Mouse (Mus musculus) forebrain, embryonic 16.5 days (tissue): ENCODE results near the gene Spop. TPM values are rescaled to one million over a fixed set of nuclear protein-coding genes. Genes with fewer than 3 reads are reported as not detected.

Source experiments
- ATAC-seq: fragments of 200-750 bp; cut with Nextera tagmentation; 2 replicates; pipeline ENCODE4 v1.8.0; 2017; ENCODE audit warnings: mild to moderate bottlenecking, moderate library complexity
- H3K27ac ChIP-seq: fragments of 300-500 bp; sonication (generic); 2 replicates; pipeline ENCODE4 v1.5.1; 2014; ENCODE audit warnings: low read length, control low read depth
- H3K27me3 ChIP-seq: fragments of 300-500 bp; sonication (generic); replicated peaks from 2 replicates; pipeline ENCODE4 v1.6.1; 2014; ENCODE audit warnings: low read length; ENCODE audit not compliant: control insufficient read depth, insufficient read depth
- H3K36me3 ChIP-seq: fragments of 300-500 bp; sonication (generic); 2 replicates; pipeline ENCODE4 v1.6.1; 2014; ENCODE audit not compliant: control insufficient read depth, insufficient read depth
- H3K4me1 ChIP-seq: fragments of 300-500 bp; sonication (generic); replicated peaks from 2 replicates; pipeline ENCODE4 v1.6.1; 2014; ENCODE audit warnings: low read length; ENCODE audit not compliant: control insufficient read depth, insufficient read depth
- H3K4me2 ChIP-seq: fragments of 300-500 bp; sonication (generic); 2 replicates; pipeline ENCODE4 v1.6.1; 2014; ENCODE audit warnings: mild to moderate bottlenecking, low read length, control low read depth
- H3K4me3 ChIP-seq: fragments of 300-500 bp; sonication (generic); replicated peaks from 2 replicates; pipeline ENCODE4 v1.5.1; 2014; ENCODE audit warnings: mild to moderate bottlenecking, low read length, control low read depth
- H3K9ac ChIP-seq: fragments of 300-500 bp; sonication (generic); replicated peaks from 2 replicates; pipeline ENCODE4 v1.6.1; 2014; ENCODE audit warnings: low read depth, low read length, control low read depth
- H3K9me3 ChIP-seq: fragments of 300-500 bp; sonication (generic); 2 replicates; pipeline ENCODE4 v1.6.1; 2016; ENCODE audit warnings: low read length; ENCODE audit not compliant: control insufficient read depth
- WGBS: fragments of 180-500 bp; shearing (Covaris S2); extraction: QIAGEN DNeasy Blood & Tissue Kit; methylation state at CpG from one replicate; pipeline ENCODE4 v1.1.7; 2014; 5-methylcytosine and 5-hydroxymethylcytosine counted together
- polyA plus RNA-seq: library from polyadenylated mRNA; unstranded; fragments of >200 nt; fragmentation: Nextera tagmentation; extraction: Ambion mirVana; gene quantifications from 2 replicates; pipeline ENCODE4 v1.2.1, GENCODE M21; 2015

Gene Spop
- polyA plus RNA-seq, 1 experiment from 2014 or later: 265 TPM

- Histone ChIP-seq H3K27me3 (no peaks in the 10 kb centered on the region), H3K4me1 (peaks cover 8% of the 10 kb centered on the region), H3K27ac (no peak overlapping the region), H3K9ac (no peak overlapping the region), H3K9me3 (no peaks in the 10 kb centered on the region), H3K4me2 (no peak overlapping the region), H3K36me3 (no peaks in the 10 kb centered on the region), H3K4me3 (no peak overlapping the region)
- no peak for ATAC-seq
- 83% methylated on average over 10 of the region's 10 CpGs for WGBS
These were observed 4.3 kb upstream of the Spop start for GRCm38 (mm10) chr11:95409450-95410112.

- Histone ChIP-seq H3K4me2 (no peak overlapping the region), H3K27ac (peak overlapping the region; percentile 70), H3K27me3 (no peaks in the 10 kb centered on the region), H3K4me1 (peaks cover 23% of the 10 kb centered on the region), H3K36me3 (no peaks in the 10 kb centered on the region), H3K4me3 (no peak overlapping the region), H3K9ac (no peak overlapping the region), H3K9me3 (no peaks in the 10 kb centered on the region)
- WGBS: 37% methylated on average over 6 of the region's 6 CpGs
- ATAC-seq: no peak
These were observed 2.3 kb upstream of the Spop start for GRCm38 (mm10) chr11:95411453-95412013.

- no peaks in the 10 kb centered on the region for H3K36me3 ChIP-seq
- H3K4me2 ChIP-seq: no peak overlapping the region
- H3K27ac ChIP-seq: 0 out of 2 replicates have a peak overlapping the region, but pooled peaks have one; percentile 22
- no peak overlapping the region for H3K9ac ChIP-seq
- peaks cover 25% of the 10 kb centered on the region for H3K4me1 ChIP-seq
- H3K27me3 ChIP-seq: no peaks in the 10 kb centered on the region
- H3K4me3 ChIP-seq: no peak overlapping the region
- H3K9me3 ChIP-seq: no peaks in the 10 kb centered on the region
- no peak for ATAC-seq
- 71% methylated on average over 3 of the region's 3 CpGs for WGBS
These were observed 1.3 kb upstream of the Spop start for GRCm38 (mm10) chr11:95412615-95413014.

- Histone ChIP-seq H3K9ac (peak overlapping the region; percentile 75), H3K4me2 (peak overlapping the region; percentile 83), H3K4me3 (peak overlapping the region; percentile 72), H3K27me3 (no peaks in the 10 kb centered on the region), H3K27ac (peak overlapping the region; percentile 96), H3K4me1 (peaks cover 25% of the 10 kb centered on the region), H3K9me3 (no peaks in the 10 kb centered on the region), H3K36me3 (0 out of 2 replicates have a peak, but pooled peaks cover 2% of the 10 kb centered on the region)
- peak; percentile 90 for ATAC-seq
- whole genome bisulfite sequencing: 0% methylated on average over 28 of the region's 28 CpGs
These were observed 769 bp downstream of the Spop start for GRCm38 (mm10) chr11:95414536-95415161.

- Histone ChIP-seq H3K27ac (no peak overlapping the region), H3K4me2 (peak overlapping the region; percentile 83), H3K36me3 (0 out of 2 replicates have a peak, but pooled peaks cover 2% of the 10 kb centered on the region), H3K4me3 (no peak overlapping the region), H3K9me3 (no peaks in the 10 kb centered on the region), H3K9ac (no peak overlapping the region), H3K27me3 (no peaks in the 10 kb centered on the region), H3K4me1 (peaks cover 23% of the 10 kb centered on the region)
- ATAC-seq: no peak
These were observed 2.1 kb downstream of the Spop start for GRCm38 (mm10) chr11:95415931-95416330.

GRCm38 (mm10) chr11:95417341-95417740 is 3.5 kb downstream of the Spop start:
- Histone ChIP-seq H3K4me2 (no peak overlapping the region), H3K4me1 (peaks cover 16% of the 10 kb centered on the region), H3K9me3 (no peaks in the 10 kb centered on the region), H3K9ac (no peak overlapping the region), H3K27me3 (no peaks in the 10 kb centered on the region), H3K36me3 (0 out of 2 replicates have a peak, but pooled peaks cover 2% of the 10 kb centered on the region), H3K4me3 (no peak overlapping the region), H3K27ac (no peak overlapping the region)
- WGBS: 87% methylated on average over 5 of the region's 5 CpGs
- ATAC-seq: no peak

GRCm38 (mm10) chr11:95420880-95421435 is 7.1 kb downstream of the Spop start:
- Histone ChIP-seq H3K4me2 (no peak overlapping the region), H3K9me3 (no peaks in the 10 kb centered on the region), H3K9ac (no peak overlapping the region), H3K27me3 (no peaks in the 10 kb centered on the region), H3K27ac (no peak overlapping the region), H3K36me3 (0 out of 2 replicates have a peak, but pooled peaks cover 2% of the 10 kb centered on the region), H3K4me3 (no peak overlapping the region), H3K4me1 (peaks cover 6% of the 10 kb centered on the region)
- ATAC-seq: no peak
- 90% methylated on average over 2 of the region's 2 CpGs for WGBS

GRCm38 (mm10) chr11:95423505-95423904 is 9.6 kb downstream of the Spop start:
- H3K4me1 ChIP-seq: no peaks in the 10 kb centered on the region
- 0 out of 2 replicates have a peak, but pooled peaks cover 2% of the 10 kb centered on the region for H3K36me3 ChIP-seq
- H3K9me3 ChIP-seq: no peaks in the 10 kb centered on the region
- no peak for ATAC-seq
- no peak overlapping the region for H3K4me3 ChIP-seq
- H3K9ac ChIP-seq: no peak overlapping the region
- H3K4me2 ChIP-seq: no peak overlapping the region
- WGBS: 79% methylated on average over 3 of the region's 3 CpGs
- H3K27me3 ChIP-seq: no peaks in the 10 kb centered on the region
- no peak overlapping the region for H3K27ac ChIP-seq

- H3K4me3 ChIP-seq: no peak overlapping the region
- H3K27ac ChIP-seq: no peak overlapping the region
- H3K36me3 ChIP-seq: no peaks in the 10 kb centered on the region
- no peaks in the 10 kb centered on the region for H3K4me1 ChIP-seq
- H3K9ac ChIP-seq: no peak overlapping the region
- no peak for ATAC-seq
- H3K4me2 ChIP-seq: no peak overlapping the region
- no peaks in the 10 kb centered on the region for H3K27me3 ChIP-seq
- no peaks in the 10 kb centered on the region for H3K9me3 ChIP-seq
- WGBS: 80% methylated on average over 2 of the region's 2 CpGs
These were observed 17.5 kb downstream of the Spop start for GRCm38 (mm10) chr11:95431344-95431743.
